Mouse (Mus musculus): Measurements from ENCODE around the gene Krtap17-1. TPM values are rescaled to one million over a fixed set of nuclear protein-coding genes. Genes with fewer than 3 reads are reported as not detected.

The Krtap17-1 gene
- total and polyA plus RNA-seq, 3 experiments, result not detected

GRCm38 (mm10) chr11:100016112-100016511, 22.3 kb upstream of the Krtap17-1 start, which contains the start of gene Krt33a:
Gene Krt33a (minus strand): TSS chr11:100016212.
- no peak for DNase-seq (ENCODE audit: low read depth, low spot score)
- H3K4me3 ChIP-seq (ENCODE audit: control insufficient read depth in 1 of 2, insufficient read depth in 1 of 2, low read depth in 2 of 2, low read length in 2 of 2), result no peak within 1 kb of the TSS
- H3K36me3 ChIP-seq (ENCODE audit: control insufficient read depth in 1 of 2, insufficient read depth in 2 of 2, low read length in 2 of 2), result no peaks in the 10 kb centered on the region
- no peaks in the 10 kb centered on the region for H3K4me1 ChIP-seq (ENCODE audit: control insufficient read depth in 1 of 2, insufficient read depth in 2 of 2, low read length in 2 of 2)
- H3K9ac ChIP-seq (ENCODE audit: control insufficient read depth, low read depth, low read length, poor library complexity, severe bottlenecking), result no peak within 1 kb of the TSS
- H3K27me3 ChIP-seq (ENCODE audit: control insufficient read depth in 1 of 2, insufficient read depth in 2 of 2, low read length in 2 of 2), result no peaks in the 10 kb centered on the region
- H3K9me3 ChIP-seq (replicated peaks; ENCODE audit: insufficient read depth, low read length), result no peaks in the 10 kb centered on the region
- TF ChIP-seq EP300 (IDR thresholded peaks at IDR 0.05; ENCODE audit: low read depth in 1 of 2, low read length in 2 of 2) (no peak), POLR2AphosphoS5 (IDR thresholded peaks at IDR 0.05; ENCODE audit: borderline replicate concordance, low read depth, low read length) (no peak), UBTF (IDR thresholded peaks at IDR 0.05; ENCODE audit: borderline replicate concordance, insufficient read depth, low read depth, low read length) (no peak), ETS1 (IDR thresholded peaks at IDR 0.05; ENCODE audit: low read depth, low read length) (no peak), TBP (IDR thresholded peaks at IDR 0.05; ENCODE audit: low read depth, low read length) (no peak), NRF1 (IDR thresholded peaks at IDR 0.05; ENCODE audit: insufficient read depth, low read depth, low read length, poor library complexity, severe bottlenecking) (no peak), TCF12 (IDR thresholded peaks at IDR 0.05; ENCODE audit: low read depth, low read length) (no peak), GATA1 (IDR thresholded peaks at IDR 0.05; ENCODE audit: low read depth, low read length) (no peak), RCOR1 (IDR thresholded peaks at IDR 0.05; ENCODE audit: low read depth, low read length) (no peak), MYB (IDR thresholded peaks at IDR 0.05; ENCODE audit: low read depth, low read length) (no peak), KAT2A (conservative IDR thresholded peaks at IDR 0.05; ENCODE audit: low read depth, low read length) (no peak), ZNF384 (IDR thresholded peaks at IDR 0.05; ENCODE audit: low read depth, low read length) (no peak), POLR2A (IDR thresholded peaks at IDR 0.05; ENCODE audit: control insufficient read depth in 1 of 2, insufficient read depth in 1 of 2, low read depth in 1 of 2, low read length in 2 of 2, poor library complexity in 1 of 2) (no peak), POLR2AphosphoS2 (IDR thresholded peaks at IDR 0.05; ENCODE audit: low read length) (no peak), MAFK (IDR thresholded peaks at IDR 0.05; ENCODE audit: borderline replicate concordance, low read depth, low read length) (no peak), BHLHE40 (IDR thresholded peaks at IDR 0.05; ENCODE audit: borderline replicate concordance, low read depth, low read length) (no peak), CHD2 (IDR thresholded peaks at IDR 0.05; ENCODE audit: low read length) (no peak), MXI1 (IDR thresholded peaks at IDR 0.05; ENCODE audit: low read depth, low read length) (no peak)
- H3K27ac ChIP-seq (ENCODE audit: control insufficient read depth, low read depth, low read length), result no peak within 1 kb of the TSS
- H3K79me2 ChIP-seq (ENCODE audit: control insufficient read depth, insufficient read depth, low read length, poor library complexity), result no peaks in the 10 kb centered on the region

- Histone ChIP-seq H3K27me3 (ENCODE audit: control insufficient read depth in 1 of 2, insufficient read depth in 2 of 2, low read length in 2 of 2) (no peaks in the 10 kb centered on the region), H3K36me3 (ENCODE audit: control insufficient read depth in 1 of 2, insufficient read depth in 2 of 2, low read length in 2 of 2) (no peaks in the 10 kb centered on the region), H3K4me3 (ENCODE audit: control insufficient read depth in 1 of 2, insufficient read depth in 1 of 2, low read depth in 2 of 2, low read length in 2 of 2) (no peak overlapping the region), H3K4me1 (ENCODE audit: control insufficient read depth in 1 of 2, insufficient read depth in 2 of 2, low read length in 2 of 2) (no peaks in the 10 kb centered on the region), H3K79me2 (ENCODE audit: control insufficient read depth, insufficient read depth, low read length, poor library complexity) (no peaks in the 10 kb centered on the region), H3K27ac (ENCODE audit: control insufficient read depth, low read depth, low read length) (no peak overlapping the region), H3K9me3 (replicated peaks; ENCODE audit: insufficient read depth, low read length) (no peaks in the 10 kb centered on the region), H3K9ac (ENCODE audit: control insufficient read depth, low read depth, low read length, poor library complexity, severe bottlenecking) (no peak overlapping the region)
- TF ChIP-seq GABPA (IDR thresholded peaks at IDR 0.05; ENCODE audit: low read depth, low read length) (no peak), SMC3 (IDR thresholded peaks at IDR 0.05; ENCODE audit: low read depth, low read length) (no peak)
- DNase-seq (ENCODE audit: low read depth, low spot score), result no peak
These were observed 19.9 kb upstream of the Krtap17-1 start for GRCm38 (mm10) chr11:100013691-100014171.
